Mouse (Mus musculus): ENCODE measurements around the gene Gm10644. TPM values are rescaled to one million over a fixed set of nuclear protein-coding genes. Genes with fewer than 3 reads are reported as not detected.
"Not testable (repeated sequence)": the region's sequence is repeated elsewhere in the genome, so short reads cannot be mapped to it uniquely, and the experiment has no call there.

Gm10644 gene
- polyA plus RNA-seq, 1 experiment from 2014 or later, result 0.76 TPM

DNA sequence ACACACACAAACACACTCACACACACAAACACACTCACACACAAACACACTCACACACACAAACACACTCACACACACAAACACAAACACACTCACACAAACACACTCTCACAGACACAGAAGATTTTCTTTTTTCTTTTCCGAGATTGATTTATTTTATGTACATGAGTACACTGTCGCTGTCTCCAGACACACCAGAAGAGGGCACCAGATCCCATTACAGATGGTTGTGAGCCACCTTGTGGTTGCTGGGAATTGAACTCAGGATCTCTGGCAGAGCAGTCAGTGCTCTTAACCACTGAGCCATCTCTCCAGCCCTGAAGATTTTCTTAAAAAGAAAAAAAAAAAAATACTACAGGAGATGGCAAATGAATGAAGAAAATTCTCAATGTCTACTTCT is 28.2 kb upstream of the Gm10644 start:
- peaks cover 27% of the 10 kb centered on the region for H3K36me3 ChIP-seq (ENCODE audit: control insufficient read depth, insufficient read depth, low read length)
- not testable (repeated sequence) for DNase-seq (ENCODE audit: low spot score); ATAC-seq (ENCODE audit: insufficient number of reproducible peaks, low FRiP score, low TSS enrichment, low read depth); H3K27me3 ChIP-seq (ENCODE audit: control insufficient read depth, insufficient read depth, low read length); H3K4me2 ChIP-seq (ENCODE audit: low read depth, severe bottlenecking); H3K9me3 ChIP-seq (ENCODE audit: control insufficient read depth, low read length); H3K9ac ChIP-seq (ENCODE audit: low read length); H3K27ac ChIP-seq (replicated peaks; ENCODE audit: low read depth, low read length); H3K4me1 ChIP-seq (ENCODE audit: control insufficient read depth, insufficient read depth, low read length); H3K4me3 ChIP-seq (ENCODE audit: low read depth, low read length)
- 99% methylated on average over 2 of the region's 2 CpGs for WGBS

DNA sequence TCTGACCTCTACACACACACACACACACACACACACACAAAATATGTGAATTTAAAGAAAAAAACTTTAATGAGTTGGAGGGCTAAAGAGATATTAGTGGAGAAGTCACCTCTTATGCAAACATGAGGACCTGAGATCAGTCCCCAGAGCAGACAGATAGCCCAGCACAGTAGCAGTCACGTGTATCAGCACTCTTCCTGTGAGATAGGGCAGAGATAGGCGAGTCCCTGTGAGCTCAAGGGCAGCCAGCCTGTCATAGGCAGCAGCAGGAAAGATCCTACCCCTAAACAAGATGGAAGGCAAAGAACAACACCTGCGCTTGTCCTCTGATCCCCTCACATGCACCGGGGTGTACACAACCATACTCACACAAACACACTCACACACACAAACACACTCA is 27.4 kb upstream of the Gm10644 start:
- ATAC-seq (ENCODE audit: insufficient number of reproducible peaks, low FRiP score, low TSS enrichment, low read depth) (no peak), DNase-seq (ENCODE audit: low spot score) (no peak)
- Histone ChIP-seq H3K27me3 (ENCODE audit: control insufficient read depth, insufficient read depth, low read length) (no peaks in the 10 kb centered on the region), H3K4me3 (ENCODE audit: low read depth, low read length) (no peak overlapping the region), H3K4me2 (ENCODE audit: low read depth, severe bottlenecking) (no peak overlapping the region), H3K27ac (replicated peaks; ENCODE audit: low read depth, low read length) (no peak overlapping the region), H3K4me1 (ENCODE audit: control insufficient read depth, insufficient read depth, low read length) (peaks cover 1% of the 10 kb centered on the region), H3K36me3 (ENCODE audit: control insufficient read depth, insufficient read depth, low read length) (peaks cover 27% of the 10 kb centered on the region), H3K9ac (ENCODE audit: low read length) (no peak overlapping the region), H3K9me3 (ENCODE audit: control insufficient read depth, low read length) (no peaks in the 10 kb centered on the region)
- WGBS, result 87% methylated on average over 4 of the region's 4 CpGs

DNA sequence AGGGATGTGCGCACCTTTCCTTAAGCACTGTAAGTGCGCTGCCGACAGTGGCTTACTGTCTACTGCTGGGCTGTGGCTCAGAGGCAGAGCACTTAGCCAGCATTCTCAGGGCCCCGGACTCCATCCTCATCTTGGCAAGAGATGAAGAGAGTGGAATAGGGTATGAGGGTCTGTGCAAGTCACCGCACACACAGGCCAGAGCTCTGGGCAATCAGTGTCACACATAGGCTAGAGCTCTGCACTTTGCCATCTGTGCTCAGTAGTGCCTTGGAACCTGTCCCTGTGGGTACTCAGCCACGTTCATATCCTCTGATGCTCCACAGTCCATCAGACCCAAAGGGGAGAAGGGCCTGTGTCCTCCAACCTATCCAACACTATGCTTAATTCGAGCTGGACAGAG is 26.5 kb upstream of the Gm10644 start:
- DNase-seq (ENCODE audit: low spot score) (no peak), ATAC-seq (ENCODE audit: insufficient number of reproducible peaks, low FRiP score, low TSS enrichment, low read depth) (no peak)
- 97% methylated on average over 7 of the region's 7 CpGs for WGBS
- Histone ChIP-seq H3K36me3 (ENCODE audit: control insufficient read depth, insufficient read depth, low read length) (peaks cover 20% of the 10 kb centered on the region), H3K9ac (ENCODE audit: low read length) (no peak overlapping the region), H3K27ac (replicated peaks; ENCODE audit: low read depth, low read length) (no peak overlapping the region), H3K4me2 (ENCODE audit: low read depth, severe bottlenecking) (no peak overlapping the region), H3K9me3 (ENCODE audit: control insufficient read depth, low read length) (no peaks in the 10 kb centered on the region), H3K27me3 (ENCODE audit: control insufficient read depth, insufficient read depth, low read length) (no peaks in the 10 kb centered on the region), H3K4me1 (ENCODE audit: control insufficient read depth, insufficient read depth, low read length) (peaks cover 8% of the 10 kb centered on the region), H3K4me3 (ENCODE audit: low read depth, low read length) (no peak overlapping the region)

DNA sequence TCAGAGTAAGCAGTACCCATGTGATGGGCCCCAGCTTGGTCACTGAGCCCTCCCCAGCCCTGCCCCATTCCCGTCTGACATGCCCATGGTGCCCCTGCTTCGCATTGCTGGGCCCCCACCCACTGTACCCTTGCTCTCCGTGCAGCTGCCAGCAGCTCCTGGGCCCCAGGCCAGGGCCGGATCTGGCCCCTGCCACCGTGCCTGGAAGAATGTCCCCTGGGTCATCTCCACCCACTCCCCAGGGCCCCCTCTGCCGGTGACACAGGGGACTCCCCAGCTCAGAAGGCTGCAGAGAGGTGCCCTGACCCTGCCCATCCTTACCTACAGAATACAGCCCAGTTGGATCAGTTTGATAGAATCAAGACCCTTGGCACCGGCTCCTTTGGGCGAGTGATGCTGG is 25.8 kb upstream of the Gm10644 start:
- Histone ChIP-seq H3K4me2 (ENCODE audit: low read depth, severe bottlenecking) (no peak overlapping the region), H3K4me3 (ENCODE audit: low read depth, low read length) (no peak overlapping the region), H3K27ac (replicated peaks; ENCODE audit: low read depth, low read length) (no peak overlapping the region), H3K27me3 (ENCODE audit: control insufficient read depth, insufficient read depth, low read length) (no peaks in the 10 kb centered on the region), H3K9me3 (ENCODE audit: control insufficient read depth, low read length) (no peaks in the 10 kb centered on the region), H3K36me3 (ENCODE audit: control insufficient read depth, insufficient read depth, low read length) (peaks cover 17% of the 10 kb centered on the region), H3K9ac (ENCODE audit: low read length) (no peak overlapping the region), H3K4me1 (ENCODE audit: control insufficient read depth, insufficient read depth, low read length) (peaks cover 8% of the 10 kb centered on the region)
- DNase-seq (ENCODE audit: low spot score) (no peak), ATAC-seq (ENCODE audit: insufficient number of reproducible peaks, low FRiP score, low TSS enrichment, low read depth) (no peak)
- WGBS, result 79% methylated on average over 8 of the region's 8 CpGs

DNA sequence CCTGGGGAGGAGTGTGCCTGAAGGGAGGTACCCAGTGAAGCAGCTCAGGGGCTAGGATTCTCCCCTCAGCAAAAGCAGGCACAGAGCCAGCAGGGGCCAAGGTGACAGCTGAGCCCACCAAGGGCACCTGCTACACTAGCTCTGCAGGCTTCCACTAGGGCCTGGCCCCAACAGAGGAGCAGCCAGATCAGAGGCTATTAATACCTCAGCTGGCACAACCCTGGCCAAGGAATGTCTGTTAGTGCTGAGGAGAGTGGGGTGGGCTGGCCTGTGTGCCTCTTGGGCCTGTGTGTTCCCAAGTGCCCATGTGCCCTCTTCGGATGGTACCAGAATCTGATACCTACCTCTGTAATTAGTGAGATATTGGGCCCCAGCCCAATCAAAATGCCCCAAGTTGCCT is 25.2 kb upstream of the Gm10644 start:
- 89% methylated on average over 1 of the region's 1 CpGs for WGBS
- Histone ChIP-seq H3K36me3 (ENCODE audit: control insufficient read depth, insufficient read depth, low read length) (peaks cover 17% of the 10 kb centered on the region), H3K9ac (ENCODE audit: low read length) (no peak overlapping the region), H3K9me3 (ENCODE audit: control insufficient read depth, low read length) (no peaks in the 10 kb centered on the region), H3K4me2 (ENCODE audit: low read depth, severe bottlenecking) (no peak overlapping the region), H3K27me3 (ENCODE audit: control insufficient read depth, insufficient read depth, low read length) (no peaks in the 10 kb centered on the region), H3K27ac (replicated peaks; ENCODE audit: low read depth, low read length) (no peak overlapping the region), H3K4me1 (ENCODE audit: control insufficient read depth, insufficient read depth, low read length) (peaks cover 8% of the 10 kb centered on the region), H3K4me3 (ENCODE audit: low read depth, low read length) (no peak overlapping the region)
- ATAC-seq (ENCODE audit: insufficient number of reproducible peaks, low FRiP score, low TSS enrichment, low read depth) (no peak), DNase-seq (ENCODE audit: low spot score) (no peak)

DNA sequence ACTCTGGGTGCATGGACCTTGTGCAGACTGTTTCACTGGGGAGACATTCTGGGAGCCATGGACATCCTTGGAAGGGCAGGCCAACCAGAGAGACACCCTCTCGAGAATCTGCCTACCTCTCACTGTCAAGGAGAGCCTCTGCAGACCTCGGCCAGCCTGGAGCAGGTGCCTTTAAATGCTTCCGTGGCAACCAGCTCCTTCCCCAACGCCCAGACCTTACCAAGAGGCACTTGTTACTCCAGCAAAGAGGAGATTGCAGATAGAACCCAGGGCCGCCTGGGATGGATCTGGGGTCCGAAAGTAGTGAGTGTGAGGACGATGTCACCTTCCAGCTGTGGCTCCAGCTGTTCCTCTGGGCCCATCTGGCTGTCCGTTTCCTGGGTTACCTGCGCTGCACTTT is 23.2 kb upstream of the Gm10644 start:
- Histone ChIP-seq H3K4me2 (ENCODE audit: low read depth, severe bottlenecking) (no peak overlapping the region), H3K36me3 (ENCODE audit: control insufficient read depth, insufficient read depth, low read length) (peaks cover 11% of the 10 kb centered on the region), H3K9me3 (ENCODE audit: control insufficient read depth, low read length) (no peaks in the 10 kb centered on the region), H3K4me1 (ENCODE audit: control insufficient read depth, insufficient read depth, low read length) (peaks cover 18% of the 10 kb centered on the region), H3K27ac (replicated peaks; ENCODE audit: low read depth, low read length) (no peak overlapping the region), H3K27me3 (ENCODE audit: control insufficient read depth, insufficient read depth, low read length) (no peaks in the 10 kb centered on the region), H3K9ac (ENCODE audit: low read length) (no peak overlapping the region; the same call in 1 of the 2 replicates), H3K4me3 (ENCODE audit: low read depth, low read length) (no peak overlapping the region)
- DNase-seq (ENCODE audit: low spot score) (no peak), ATAC-seq (ENCODE audit: insufficient number of reproducible peaks, low FRiP score, low TSS enrichment, low read depth) (no peak)
- WGBS, result 73% methylated on average over 9 of the region's 9 CpGs

DNA sequence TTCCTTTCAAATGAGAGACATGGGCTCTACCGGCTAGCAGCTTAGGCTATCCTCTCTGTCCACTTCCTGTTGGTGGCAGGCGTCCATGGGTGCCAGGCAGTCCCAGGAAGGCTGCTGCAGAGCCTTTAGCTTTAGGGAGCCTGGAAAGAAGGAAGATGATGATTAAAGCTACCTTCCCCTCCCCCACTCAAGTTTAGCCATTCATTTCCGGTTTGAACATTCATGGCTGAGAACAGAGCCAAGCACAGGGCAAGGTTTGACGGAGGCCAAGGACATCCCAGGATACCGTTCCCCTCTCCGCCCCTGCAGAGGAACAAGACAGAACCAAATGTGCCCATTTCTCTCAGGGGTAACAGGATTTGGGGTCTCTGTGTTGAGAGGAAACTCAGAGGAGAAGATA is 22.6 kb upstream of the Gm10644 start:
- Histone ChIP-seq H3K4me3 (ENCODE audit: low read depth, low read length) (no peak overlapping the region), H3K36me3 (ENCODE audit: control insufficient read depth, insufficient read depth, low read length) (peaks cover 9% of the 10 kb centered on the region)

DNA sequence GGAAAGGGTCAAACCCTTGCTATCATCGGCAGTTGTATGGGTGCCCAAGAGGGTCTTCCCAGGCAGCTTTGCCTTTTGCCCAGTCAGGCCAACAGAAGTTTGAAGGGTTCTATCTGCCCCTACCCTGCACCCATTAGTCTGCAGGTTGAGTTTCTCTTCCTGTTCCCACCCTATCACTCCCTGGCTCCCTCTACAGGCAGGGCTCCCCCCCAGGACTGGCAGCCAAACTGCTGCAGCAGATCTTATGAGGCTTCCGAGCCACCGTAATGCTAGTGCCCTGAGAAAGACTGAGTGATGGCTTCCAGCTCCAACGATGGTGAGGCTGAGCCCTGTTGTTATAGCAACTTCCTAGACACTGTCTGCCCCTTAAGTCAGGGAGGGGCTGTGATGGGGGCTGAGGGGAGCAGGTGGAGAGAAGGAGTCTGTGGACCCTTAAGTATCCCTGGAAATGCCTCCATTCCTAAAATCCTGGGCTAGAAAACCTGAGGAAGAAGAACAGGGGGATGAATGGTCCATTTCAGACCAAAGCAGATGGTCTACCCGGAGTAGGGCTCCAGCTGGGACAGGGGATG is 21.9 kb upstream of the Gm10644 start:
- no peak for DNase-seq (ENCODE audit: low spot score)
- 0 out of 2 replicates have a peak overlapping the region, but pooled peaks have one; percentile 10 for H3K4me2 ChIP-seq (ENCODE audit: low read depth, severe bottlenecking)
- no peak for ATAC-seq (ENCODE audit: insufficient number of reproducible peaks, low FRiP score, low TSS enrichment, low read depth)
- H3K27me3 ChIP-seq (ENCODE audit: control insufficient read depth, insufficient read depth, low read length), result no peaks in the 10 kb centered on the region
- peaks cover 9% of the 10 kb centered on the region for H3K36me3 ChIP-seq (ENCODE audit: control insufficient read depth, insufficient read depth, low read length)
- WGBS, result 91% methylated on average over 5 of the region's 5 CpGs
- H3K9ac ChIP-seq (ENCODE audit: low read length), result no peak overlapping the region
- H3K27ac ChIP-seq (replicated peaks; ENCODE audit: low read depth, low read length), result no peak overlapping the region; the same call in 1 of the 2 replicates
- no peaks in the 10 kb centered on the region for H3K9me3 ChIP-seq (ENCODE audit: control insufficient read depth, low read length)
- H3K4me1 ChIP-seq (ENCODE audit: control insufficient read depth, insufficient read depth, low read length), result peaks cover 20% of the 10 kb centered on the region
- H3K4me3 ChIP-seq (ENCODE audit: low read depth, low read length), result no peak overlapping the region

More for the DNA sequence above, 22.6 kb upstream of the Gm10644 start:
- no peak for ATAC-seq (ENCODE audit: insufficient number of reproducible peaks, low FRiP score, low TSS enrichment, low read depth)
- Histone ChIP-seq H3K27ac (replicated peaks; ENCODE audit: low read depth, low read length) (peak overlapping the region; percentile 33; the same call in 1 of the 2 replicates), H3K4me2 (ENCODE audit: low read depth, severe bottlenecking) (0 out of 2 replicates have a peak overlapping the region, but pooled peaks have one; percentile 10), H3K27me3 (ENCODE audit: control insufficient read depth, insufficient read depth, low read length) (no peaks in the 10 kb centered on the region), H3K9me3 (ENCODE audit: control insufficient read depth, low read length) (no peaks in the 10 kb centered on the region), H3K4me1 (ENCODE audit: control insufficient read depth, insufficient read depth, low read length) (peaks cover 18% of the 10 kb centered on the region), H3K9ac (ENCODE audit: low read length) (peak overlapping the region; percentile 13; the same call in 1 of the 2 replicates)
- DNase-seq (ENCODE audit: low spot score), result no peak
- WGBS, result 51% methylated on average over 6 of the region's 6 CpGs

DNA sequence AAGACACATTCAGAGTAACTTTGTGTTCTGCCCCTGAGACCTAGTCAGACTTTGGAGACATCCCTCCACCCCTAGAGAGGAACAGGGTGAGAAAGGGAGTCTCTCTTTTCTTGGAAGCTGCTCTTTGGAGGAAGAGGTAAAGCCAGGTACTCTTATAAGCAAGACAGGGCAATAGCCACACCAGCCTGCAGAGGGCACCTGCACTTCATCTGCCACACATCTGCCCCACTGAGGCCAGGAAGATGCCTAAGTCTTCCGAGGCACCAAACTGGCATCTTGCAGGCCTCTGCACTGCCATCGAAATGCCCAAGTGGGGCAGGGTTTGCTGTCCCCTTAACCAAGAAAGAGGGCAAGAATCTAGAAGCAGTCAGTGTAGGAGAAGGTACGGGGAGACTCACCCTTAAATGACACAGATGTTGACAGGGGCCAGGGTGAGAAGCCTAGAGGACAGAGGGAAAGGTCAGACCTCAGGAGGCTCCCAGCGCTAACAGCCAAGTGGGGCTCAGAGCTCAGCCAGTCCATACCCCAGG is 21.2 kb upstream of the Gm10644 start:
- no peaks in the 10 kb centered on the region for H3K27me3 ChIP-seq (ENCODE audit: control insufficient read depth, insufficient read depth, low read length)
- peaks cover 6% of the 10 kb centered on the region for H3K36me3 ChIP-seq (ENCODE audit: control insufficient read depth, insufficient read depth, low read length)
- H3K4me2 ChIP-seq (ENCODE audit: low read depth, severe bottlenecking), result no peak overlapping the region
- no peak for ATAC-seq (ENCODE audit: insufficient number of reproducible peaks, low FRiP score, low TSS enrichment, low read depth)
- 85% methylated on average over 4 of the region's 4 CpGs for WGBS
- no peak for DNase-seq (ENCODE audit: low spot score)
- H3K9ac ChIP-seq (ENCODE audit: low read length), result no peak overlapping the region
- H3K4me1 ChIP-seq (ENCODE audit: control insufficient read depth, insufficient read depth, low read length), result peaks cover 21% of the 10 kb centered on the region
- H3K4me3 ChIP-seq (ENCODE audit: low read depth, low read length), result no peak overlapping the region
- no peak overlapping the region for H3K27ac ChIP-seq (replicated peaks; ENCODE audit: low read depth, low read length)
- no peaks in the 10 kb centered on the region for H3K9me3 ChIP-seq (ENCODE audit: control insufficient read depth, low read length)
